Mouse (Mus musculus) cortical plate, adult 2 months (tissue): Measurements from ENCODE around the gene Gm27021.

ENCODE experiments used
- CTCF ChIP-seq: fragments of 200-500 bp; IDR thresholded peaks from 2 replicates; pipeline ENCODE4 v1.5.1; 2011; ENCODE audit warnings: mild to moderate bottlenecking, control low read depth, low read length; ENCODE audit not compliant: insufficient read depth; ENCODE audit errors: extremely low read depth
- POLR2A ChIP-seq: fragments of 200-500 bp; IDR thresholded peaks from 2 replicates; pipeline ENCODE4 v1.6.1; 2011; ENCODE audit warnings: mild to moderate bottlenecking, low read length, control low read depth; ENCODE audit not compliant: insufficient read depth; ENCODE audit errors: extremely low read depth

- TF ChIP-seq POLR2A (no peak), CTCF (no peak)
These were observed 47.4 kb downstream of the Gm27021 start for GRCm38 (mm10) chr8:120620441-120620840.
